Mouse (Mus musculus) forebrain, embryonic 14.5 days (tissue): ENCODE measurements around the gene Zfp697. TPM values are rescaled to one million over a fixed set of nuclear protein-coding genes. Genes with fewer than 3 reads are reported as not detected.
A peak's percentile ranks its signal among the peaks of the same experiment; 100 is the strongest.
"Not testable (repeated sequence)": the region's sequence is repeated elsewhere in the genome, so short reads cannot be mapped to it uniquely, and the experiment has no call there.

Experiments
- ATAC-seq: fragments of 200-750 bp; cut with Nextera tagmentation; 2 replicates; pipeline ENCODE4 v1.8.0; 2017; ENCODE audit warnings: mild to moderate bottlenecking, moderate library complexity
- DNase-seq: peaks from one replicate; pipeline ENCODE4 v3.0.0-alpha.2; 2015; ENCODE audit warnings: low spot score
- H3K27ac ChIP-seq: fragments of 300-500 bp; sonication (generic); 2 replicates; pipeline ENCODE4 v1.5.1; 2014; ENCODE audit warnings: low read depth, mild to moderate bottlenecking, control low read depth, low read length, moderate library complexity
- H3K27me3 ChIP-seq: fragments of 300-500 bp; sonication (generic); replicated peaks from 2 replicates; pipeline ENCODE4 v1.6.1; 2014; ENCODE audit warnings: low read length, control low read depth, mixed read lengths; ENCODE audit not compliant: control insufficient read depth, insufficient read depth
- H3K36me3 ChIP-seq: fragments of 300-500 bp; sonication (generic); 2 replicates; pipeline ENCODE4 v1.6.1; 2014; ENCODE audit warnings: low read length, control low read depth; ENCODE audit not compliant: control insufficient read depth, insufficient read depth
- H3K4me1 ChIP-seq: fragments of 300-500 bp; sonication (generic); 2 replicates; pipeline ENCODE4 v1.6.1; 2014; ENCODE audit warnings: antibody characterized with exemption, low read length, control low read depth; ENCODE audit not compliant: control insufficient read depth, insufficient read depth
- H3K4me2 ChIP-seq: fragments of 300-500 bp; sonication (generic); 2 replicates; pipeline ENCODE4 v1.6.1; 2014; ENCODE audit warnings: mild to moderate bottlenecking, control low read depth, low read length
- H3K4me3 ChIP-seq: fragments of 300-500 bp; sonication (generic); 2 replicates; pipeline ENCODE4 v1.5.1; 2014; ENCODE audit warnings: low read depth, low read length, control low read depth
- H3K9ac ChIP-seq: fragments of 300-500 bp; sonication (generic); 2 replicates; pipeline ENCODE4 v1.6.1; 2014; ENCODE audit warnings: mild to moderate bottlenecking, low read length, control low read depth, moderate library complexity
- H3K9me3 ChIP-seq: fragments of 300-500 bp; sonication (generic); replicated peaks from 2 replicates; pipeline ENCODE4 v1.6.1; 2016; ENCODE audit warnings: low read length, control low read depth, mixed read lengths; ENCODE audit not compliant: control insufficient read depth
- WGBS: fragments of 180-500 bp; shearing (Covaris S2); extraction: QIAGEN DNeasy Blood & Tissue Kit; methylation state at CpG from one replicate; pipeline ENCODE4 v1.1.7; 2014; 5-methylcytosine and 5-hydroxymethylcytosine counted together
- polyA plus RNA-seq: library from polyadenylated mRNA; unstranded; fragments of >200 nt; fragmentation: Nextera tagmentation; extraction: Ambion mirVana; gene quantifications from 2 replicates; pipeline ENCODE4 v1.2.1, GENCODE M21; 2014

The Zfp697 gene
- polyA plus RNA-seq, 1 experiment from 2014 or later, result 16.0 TPM

DNA sequence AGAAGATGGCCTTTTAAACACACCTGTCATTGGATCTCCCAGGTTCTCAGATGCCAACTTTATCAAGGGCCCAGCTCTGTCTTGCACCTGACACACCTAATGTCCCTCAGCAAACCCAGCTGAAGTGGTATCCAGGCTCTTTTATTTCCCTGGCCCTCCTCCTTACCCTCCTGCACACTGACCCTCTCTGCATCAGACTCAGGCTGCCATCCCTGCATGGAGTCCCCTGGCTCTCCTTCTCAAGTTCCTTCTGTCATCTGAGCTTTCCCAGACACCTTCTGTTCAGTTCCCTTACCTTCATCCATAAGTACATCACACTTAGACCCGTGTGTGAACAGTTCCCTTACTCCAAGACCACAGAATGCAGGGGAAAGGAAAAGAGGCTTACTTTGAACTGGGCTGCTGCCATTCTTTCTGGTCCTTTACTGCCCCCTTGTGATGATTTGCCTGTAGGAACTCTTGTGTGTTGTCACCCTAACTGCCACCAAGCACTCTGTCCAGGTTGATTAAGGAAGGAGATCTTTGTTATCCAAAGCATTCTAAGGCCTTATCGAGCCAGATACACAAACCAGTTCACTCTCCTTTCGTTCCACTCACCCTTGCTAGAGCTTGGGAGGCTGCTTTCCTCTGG lies 61.0 kb downstream of the Zfp697 start:
- 9% methylated on average over 3 of the region's 3 CpGs for WGBS
- not testable (repeated sequence) for H3K4me3 ChIP-seq, H3K27me3 ChIP-seq, H3K9ac ChIP-seq, H3K4me1 ChIP-seq, H3K36me3 ChIP-seq, H3K4me2 ChIP-seq, H3K27ac ChIP-seq, H3K9me3 ChIP-seq, DNase-seq
- peak; percentile 55; the same call in 1 of the 2 replicates for ATAC-seq

GRCm38 (mm10) chr3:98443924-98444323 lies 61.7 kb downstream of the Zfp697 start:
- no CpG with 5 or more reads among the region's 1 CpGs for WGBS

DNA sequence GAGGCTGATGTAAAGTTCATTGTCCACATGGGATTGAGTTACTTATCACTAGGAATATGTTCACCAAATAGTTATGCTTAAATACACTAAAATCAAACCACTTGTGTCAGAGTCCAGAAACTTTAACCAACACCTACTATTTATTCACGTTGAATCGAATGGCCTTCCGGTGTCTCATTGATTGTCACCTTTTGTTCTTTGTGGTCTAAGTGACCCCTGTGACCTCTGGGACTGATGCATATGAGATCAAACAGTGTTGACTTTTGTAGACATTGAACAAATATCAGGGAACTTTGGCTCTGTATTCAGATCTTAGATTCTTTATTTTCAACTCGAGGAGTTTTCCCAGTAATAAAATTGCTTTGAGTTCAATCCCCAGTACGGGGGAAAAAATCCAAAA lies 71.5 kb downstream of the Zfp697 start:
- ATAC-seq, DNase-seq, H3K4me2 ChIP-seq, H3K9me3 ChIP-seq, H3K4me1 ChIP-seq, H3K27ac ChIP-seq, H3K4me3 ChIP-seq, H3K9ac ChIP-seq, H3K36me3 ChIP-seq, H3K27me3 ChIP-seq: not testable (repeated sequence)
- 85% methylated on average over 5 of the region's 5 CpGs for WGBS

More at GRCm38 (mm10) chr3:98443924-98444323, 61.7 kb downstream of the Zfp697 start:
- not testable (repeated sequence) for H3K9me3 ChIP-seq, ATAC-seq, DNase-seq, H3K36me3 ChIP-seq, H3K27me3 ChIP-seq, H3K4me2 ChIP-seq, H3K4me1 ChIP-seq, H3K4me3 ChIP-seq, H3K27ac ChIP-seq, H3K9ac ChIP-seq

DNA sequence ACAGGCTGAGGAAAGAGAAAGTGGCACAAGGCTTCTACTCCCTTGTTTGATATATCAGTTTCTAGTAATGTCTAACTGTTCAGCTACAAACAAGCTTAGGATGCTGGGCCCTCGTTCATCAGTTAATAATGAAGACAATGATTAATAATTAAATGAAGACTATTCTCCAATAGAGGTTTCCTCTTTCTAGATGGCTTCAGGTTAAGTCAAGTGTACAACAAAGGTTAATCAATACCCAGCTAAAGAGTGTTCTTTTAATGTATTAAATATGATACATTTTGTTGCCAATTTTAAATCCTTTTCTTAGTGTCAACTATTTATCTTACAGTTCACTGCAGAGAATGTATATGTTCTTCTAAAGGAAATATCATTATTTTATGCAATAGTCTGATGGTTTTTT lies 74.8 kb downstream of the Zfp697 start, which contains the start of gene Gm4450:
Gm4450 (minus strand) TSS at position 101 of the 400 bp plus-strand sequence.
- H3K27me3 ChIP-seq, H3K4me1 ChIP-seq, H3K4me3 ChIP-seq, H3K9ac ChIP-seq, ATAC-seq, H3K4me2 ChIP-seq, H3K36me3 ChIP-seq, H3K27ac ChIP-seq, H3K9me3 ChIP-seq, DNase-seq: not testable (repeated sequence)
- 100% methylated on average over 1 of the region's 1 CpGs for WGBS

- not testable (repeated sequence) for DNase-seq, H3K4me1 ChIP-seq, H3K4me2 ChIP-seq, H3K27me3 ChIP-seq, H3K4me3 ChIP-seq, H3K9ac ChIP-seq, H3K36me3 ChIP-seq, H3K9me3 ChIP-seq, H3K27ac ChIP-seq
- ATAC-seq, result peak; percentile 57; the same call in 1 of the 2 replicates
- WGBS, result 20% methylated on average over 1 of the region's 2 CpGs
These were observed 87.1 kb downstream of the Zfp697 start for GRCm38 (mm10) chr3:98469323-98469722.

- not testable (repeated sequence) for H3K9me3 ChIP-seq, ATAC-seq, DNase-seq, H3K36me3 ChIP-seq, H3K27me3 ChIP-seq, H3K4me3 ChIP-seq, H3K4me2 ChIP-seq, H3K4me1 ChIP-seq, H3K9ac ChIP-seq, H3K27ac ChIP-seq
- no CpG with 5 or more reads among the region's 1 CpGs for WGBS
These were observed 88.8 kb downstream of the Zfp697 start for GRCm38 (mm10) chr3:98471057-98471456.

DNA sequence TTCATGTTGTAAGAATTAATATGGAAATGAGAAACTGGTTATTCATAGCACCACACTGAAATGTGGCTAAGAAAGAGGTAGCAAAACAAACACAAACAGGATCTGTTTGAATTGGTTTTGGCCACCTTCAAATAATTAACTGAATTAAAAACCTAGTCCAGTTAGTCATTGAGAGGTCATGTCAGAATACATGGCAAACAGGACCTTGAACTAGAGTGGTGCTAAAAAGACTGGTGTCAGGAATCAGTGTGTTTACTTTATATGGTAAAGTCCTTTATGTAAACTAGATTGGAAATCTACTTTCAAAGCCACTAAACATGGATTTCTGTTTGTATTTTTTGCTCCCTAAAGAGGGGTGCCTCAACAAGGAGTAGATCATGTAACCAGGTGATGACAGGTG lies 89.2 kb downstream of the Zfp697 start:
- not testable (repeated sequence) for H3K36me3 ChIP-seq, H3K9me3 ChIP-seq, H3K4me1 ChIP-seq, H3K27ac ChIP-seq, H3K4me3 ChIP-seq, H3K9ac ChIP-seq, H3K4me2 ChIP-seq, H3K27me3 ChIP-seq, ATAC-seq, DNase-seq

DNA sequence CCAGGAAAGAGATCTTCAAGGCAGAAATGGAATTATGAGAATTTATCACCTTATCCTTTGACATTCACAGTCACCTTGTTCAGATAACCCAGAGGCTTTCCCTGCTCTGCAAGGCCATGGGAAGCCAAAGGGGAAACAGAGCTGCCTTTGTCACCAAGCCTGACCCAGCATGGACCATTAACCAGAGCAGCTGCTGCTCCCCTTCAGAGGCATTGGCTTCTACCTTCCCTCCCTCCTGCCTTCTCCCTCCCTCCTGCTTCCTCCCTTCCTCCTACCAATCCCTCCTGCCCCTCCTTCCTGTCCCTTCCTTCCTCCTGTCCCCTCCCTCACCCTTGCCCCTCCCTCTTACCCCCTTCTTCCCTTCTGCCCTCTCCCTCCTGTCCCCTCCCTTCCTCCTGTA lies 111.9 kb downstream of the Zfp697 start:
- not testable (repeated sequence) for H3K4me3 ChIP-seq, H3K27ac ChIP-seq, H3K9me3 ChIP-seq, DNase-seq, H3K4me2 ChIP-seq, ATAC-seq, H3K4me1 ChIP-seq, H3K9ac ChIP-seq, H3K27me3 ChIP-seq, H3K36me3 ChIP-seq

DNA sequence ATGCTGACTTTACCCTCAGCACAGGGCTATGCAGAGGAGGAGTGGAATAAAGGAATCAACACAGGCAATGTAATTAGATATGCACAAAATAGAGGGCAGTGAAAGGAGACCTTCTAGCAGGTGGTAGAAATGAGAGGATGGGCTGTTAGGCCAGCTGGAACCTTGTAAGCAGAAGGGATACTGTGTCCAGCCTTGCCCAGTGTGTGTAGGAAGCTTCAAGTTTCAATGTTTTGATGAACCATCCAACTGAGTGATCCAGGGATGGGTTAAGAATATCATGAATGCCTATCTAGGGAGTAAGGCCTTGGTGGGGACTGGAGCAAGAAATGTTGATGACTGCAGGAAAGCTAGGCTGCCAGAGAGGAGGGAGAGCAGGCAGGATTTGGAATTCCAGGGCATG lies 112.8 kb downstream of the Zfp697 start:
- H3K27me3 ChIP-seq, H3K4me3 ChIP-seq, DNase-seq, H3K36me3 ChIP-seq, H3K4me2 ChIP-seq, H3K4me1 ChIP-seq, H3K27ac ChIP-seq, ATAC-seq, H3K9ac ChIP-seq, H3K9me3 ChIP-seq: not testable (repeated sequence)
